Mouse (Mus musculus) MEL (cell line): Measurements from ENCODE around the gene Prokr2.

ENCODE experiments used
- CTCF ChIP-seq, 3 experiments: IDR thresholded peaks in 2 of 3; conservative IDR thresholded peaks in 1 of 3; 2 replicates each; pipeline ENCODE4 v1.5.1; 2011 to 2012; ENCODE audit warnings: low read length in 3 of 3, low read depth in 2 of 3, mild to moderate bottlenecking in 2 of 3, improper control_type of control experiment in 1 of 3, inconsistent platforms in 1 of 3, mixed read lengths in 1 of 3, moderate library complexity in 1 of 3; ENCODE audit not compliant: control insufficient read depth in 1 of 3, insufficient read depth in 1 of 3, poor library complexity in 1 of 3, severe bottlenecking in 1 of 3
- GATA1 ChIP-seq: IDR thresholded peaks from 2 replicates; pipeline ENCODE4 v1.6.1; 2011; ENCODE audit warnings: low read depth, low read length, improper control_type of control experiment
- HCFC1 ChIP-seq: IDR thresholded peaks from 2 replicates; pipeline ENCODE4 v1.6.1; 2012; ENCODE audit warnings: low read depth, mild to moderate bottlenecking, inconsistent platforms, low read length, improper control_type of control experiment, moderate library complexity

GRCm38 (mm10) chr2:132298250-132298649, 87.0 kb downstream of the Prokr2 start:
- no peak for TF ChIP-seq CTCF (IDR thresholded peaks at IDR 0.05 in 2 of 3, conservative IDR thresholded peaks at IDR 0.05 in 1 of 3; ENCODE audit: control insufficient read depth in 1 of 3, insufficient read depth in 1 of 3, low read depth in 2 of 3, low read length in 3 of 3, poor library complexity in 1 of 3, severe bottlenecking in 1 of 3)
- TF ChIP-seq GATA1, result no peak
- TF ChIP-seq HCFC1, result no peak
